ENCODE assay signal across 8 mouse cellular contexts in the genomic region with DNA sequence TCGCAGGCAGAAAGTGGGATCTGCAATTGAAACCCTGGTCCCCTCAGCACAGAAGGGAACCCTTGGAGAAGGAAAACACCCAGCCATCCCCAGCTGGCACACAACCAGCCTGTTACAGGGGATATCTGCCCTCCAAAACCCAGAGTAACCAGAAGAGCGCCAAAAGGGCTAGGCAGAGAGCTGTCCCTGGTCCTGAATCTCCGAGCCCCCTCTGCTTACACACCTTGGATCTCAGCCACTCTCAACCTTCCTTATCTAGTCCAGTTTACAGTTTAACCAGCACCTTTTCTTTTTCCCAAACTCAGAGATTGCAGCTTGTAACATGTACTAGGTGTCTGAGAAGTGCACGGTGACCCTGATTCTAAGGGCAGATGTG.
A peak's percentile ranks its signal among the peaks of the same experiment; 100 is the strongest.
DNase-seq lines count a peak whose midpoint lies in the region.

No protein-coding gene starts in this region.

- peak; percentile 43 to 74 for DNase-seq in adrenal gland, adult (ENCODE audit: inconsistent age in 2 of 2, low spot score in 1 of 2)
- DNase-seq in adrenal gland, adult 8-10 months: no peak
- peak; percentile 41 for DNase-seq in lung, postnatal 14 days
- DNase-seq in lung, adult 18-20 months: no peak
- DNase-seq in forelimb bud, embryonic 11.5 days (ENCODE audit: low read depth, low spot score): peak; percentile 86
- peak; percentile 64 for DNase-seq in splenic B cell, adult 2 months (ENCODE audit: low read depth, low spot score)
- DNase-seq in right cerebral cortex, postnatal 25 days: no peak
- DNase-seq in heart, adult 9 months (ENCODE audit: low spot score in 2 of 2): no peak

- no peaks in the 10 kb centered on the region for H3K27me3 ChIP-seq in splenic B cell, adult 2 months (ENCODE audit: control insufficient read depth, insufficient read depth, low read length, poor library complexity, severe bottlenecking)

- no peaks in the 10 kb centered on the region for H3K36me3 ChIP-seq in splenic B cell, adult 2 months (ENCODE audit: control insufficient read depth, insufficient read depth, low read length, poor library complexity, severe bottlenecking)

Comparison
In these comparisons a context has a peak if more than half of its experiments do, and no peak if none do; other contexts are left out.
1. DNase-seq: peak in adrenal gland, adult (2 of 2), lung, postnatal 14 days (single experiment), forelimb bud, embryonic 11.5 days (single experiment) and splenic B cell, adult 2 months (single experiment); none in adrenal gland, adult 8-10 months (single experiment), lung, adult 18-20 months (0 of 2), right cerebral cortex, postnatal 25 days (single experiment) and heart, adult 9 months (0 of 2).